Mouse (Mus musculus) small intestine, adult 2 months (tissue): ENCODE measurements at regions not wholly inside any gene's neighbourhood (a gene's known extent, or its start where the extent isn't known, plus 50 kb on each side); places are given as distances from the start of the nearest gene placed in this dataset.

ENCODE experiments used
- CTCF ChIP-seq: fragments of 200-500 bp; IDR thresholded peaks from 2 replicates; pipeline ENCODE4 v1.5.1; 2012; ENCODE audit warnings: low read depth, mild to moderate bottlenecking, control low read depth, inconsistent platforms, low read length, moderate library complexity, mixed read lengths; ENCODE audit not compliant: insufficient replicate concordance, insufficient read length; ENCODE audit errors: extremely low read depth
- POLR2A ChIP-seq: fragments of 200-500 bp; IDR thresholded peaks from 2 replicates; pipeline ENCODE4 v1.6.1; 2012; ENCODE audit warnings: low read depth, mild to moderate bottlenecking, control low read depth, inconsistent platforms, low read length, moderate library complexity

- TF ChIP-seq CTCF (no peak), POLR2A (no peak)
These were observed 211.7 kb upstream of the Il12b start for GRCm38 (mm10) chr11:44188202-44188601.
